11 mouse cellular contexts compared by ENCODE assay signal in genomic region chr7:44602443-44602842, GRCm38 (mm10). TPM values are rescaled to one million over a fixed set of nuclear protein-coding genes. Genes with fewer than 3 reads are reported as not detected.
A peak's percentile ranks its signal among the peaks of the same experiment; 100 is the strongest.
DNase-seq lines count a peak whose midpoint lies in the region; ATAC-seq and TF ChIP-seq lines count a peak whose summit lies in the region.
"Had no signal": no experiment of that assay in that cellular context is flagged by ENCODE, and none has a peak within 500 bp of the region (broad histone marks: within the 10 kb centered on the region; RNA-seq: fewer than 3 reads in every experiment).

No protein-coding gene starts in this region.

- no peak for TF ChIP-seq CTCF in intestine, postnatal 0 days (IDR thresholded peaks at IDR 0.05; ENCODE audit: low read depth)

- H3K36me3 ChIP-seq in neural tube, embryonic 15.5 days: no peaks in the 10 kb centered on the region; the same call in 1 of the 2 replicates
- peaks cover 13% of the 10 kb centered on the region; the same call in 1 of the 2 replicates for H3K36me3 ChIP-seq in intestine, postnatal 0 days (ENCODE audit: control insufficient read depth, insufficient read depth)

- no peak overlapping the region for H3K27ac ChIP-seq in neural tube, embryonic 15.5 days (replicated peaks)
- H3K27ac ChIP-seq in intestine, postnatal 0 days (ENCODE audit: low read depth, low read length): no peak overlapping the region

- H3K4me3 ChIP-seq in neural tube, embryonic 15.5 days (replicated peaks): no peak overlapping the region
- H3K4me3 ChIP-seq in intestine, postnatal 0 days (ENCODE audit: low read depth, low read length): no peak overlapping the region

- WGBS in neural tube, embryonic 15.5 days: 18% methylated on average over 8 of the region's 11 CpGs
- 14% methylated on average over 11 of the region's 11 CpGs for WGBS in intestine, postnatal 0 days

- H3K9ac ChIP-seq in neural tube, embryonic 15.5 days (replicated peaks): no peak overlapping the region
- H3K9ac ChIP-seq in intestine, postnatal 0 days (ENCODE audit: low read depth, low read length): no peak overlapping the region
- H3K9ac ChIP-seq: lung, embryonic 14.5 days had no signal

- no peak for ATAC-seq in neural tube, embryonic 15.5 days (ENCODE audit: low FRiP score)
- no peak for ATAC-seq in intestine, postnatal 0 days

- no peak overlapping the region for H3K4me2 ChIP-seq in neural tube, embryonic 15.5 days
- no peak overlapping the region for H3K4me2 ChIP-seq in intestine, postnatal 0 days (replicated peaks; ENCODE audit: low read depth)

- peak; percentile 17 for DNase-seq in neural tube, embryonic 10.5 days (ENCODE audit: extremely low spot score, low spot score)
- peak; percentile 77 to 84 for DNase-seq in frontal cortex, postnatal 36 days (ENCODE audit: low spot score in 2 of 2)
- peak; percentile 81 to 84 for DNase-seq in left cerebral cortex, postnatal 36 days (ENCODE audit: low spot score in 2 of 2)
- peak; percentile 49 for DNase-seq in right cerebral cortex, postnatal 4 days
- no peak for DNase-seq in gastrocnemius, postnatal 36 days
- no peak for DNase-seq in adrenal gland, postnatal 25 days
- DNase-seq: kidney, adult 8-10 months; lung, embryonic 14.5 days had no signal

- peaks cover 23% of the 10 kb centered on the region; the same call in 1 of the 2 replicates for H3K4me1 ChIP-seq in neural tube, embryonic 15.5 days
- H3K4me1 ChIP-seq in intestine, postnatal 0 days (replicated peaks; ENCODE audit: control insufficient read depth, insufficient read depth, low read length): no peaks in the 10 kb centered on the region

- peaks cover 52% of the 10 kb centered on the region for H3K27me3 ChIP-seq in neural tube, embryonic 15.5 days (replicated peaks)
- H3K27me3 ChIP-seq in intestine, postnatal 0 days (replicated peaks; ENCODE audit: control insufficient read depth, insufficient read depth, low read length): peaks cover 31% of the 10 kb centered on the region
- H3K27me3 ChIP-seq: CH12.LX had no signal

- H3K9me3 ChIP-seq in neural tube, embryonic 15.5 days (replicated peaks): no peaks in the 10 kb centered on the region
- no peaks in the 10 kb centered on the region for H3K9me3 ChIP-seq in intestine, postnatal 0 days (ENCODE audit: control insufficient read depth)

- intact Hi-C loops in left cerebral cortex, postnatal 36 days (cut with DNase I): no loop called here
- intact Hi-C loops in gastrocnemius, postnatal 36 days (cut with DNase I): no loop called here

RNA-seq across cellular contexts. Expression of gene Kcnc3, which starts 12.0 kb away (rescaled TPM):
- 7.2 and 8.0 TPM in 2 replicates for polyA plus RNA-seq in neural tube, embryonic 15.5 days (2015; fragmentation: Nextera tagmentation; extraction: Ambion mirVana)
- 100 to 1,000 TPM in 1 of 2 experiments, 10 to 100 TPM in 1; 97.6 to 107 TPM for total RNA-seq in left cerebral cortex, postnatal 36 days (2021)
- 1 to 10 TPM; 5.3 to 5.7 TPM for total RNA-seq in gastrocnemius, postnatal 36 days (2021)
- 5.9 and 6.0 TPM in 2 replicates for total RNA-seq in adrenal gland, postnatal 25 days (2021)
- polyA plus RNA-seq in intestine, postnatal 0 days (2015; fragmentation: Nextera tagmentation; extraction: Ambion mirVana): 0.20 TPM in 2 replicates

RNA-seq across cellular contexts. Expression of gene Napsa, which starts 30.3 kb away (rescaled TPM):
- 1.1 and 4.9 TPM in 2 replicates for polyA plus RNA-seq in neural tube, embryonic 15.5 days (2015; fragmentation: Nextera tagmentation; extraction: Ambion mirVana)
- not detected for total RNA-seq in left cerebral cortex, postnatal 36 days (2021)
- total RNA-seq in gastrocnemius, postnatal 36 days (2021): under 1 TPM; 0.30 to 0.54 TPM
- 0.88 TPM in 1 of 2 replicates, not detected in the other for total RNA-seq in adrenal gland, postnatal 25 days (2021)
- polyA plus RNA-seq in intestine, postnatal 0 days (2015; fragmentation: Nextera tagmentation; extraction: Ambion mirVana): 0.99 and 1.1 TPM in 2 replicates

RNA-seq across cellular contexts. Expression of gene Nr1h2, which starts 48.7 kb away (rescaled TPM):
- polyA plus RNA-seq in neural tube, embryonic 15.5 days (2015; fragmentation: Nextera tagmentation; extraction: Ambion mirVana): 54.0 and 62.0 TPM in 2 replicates
- 10 to 100 TPM; 73.1 to 78.3 TPM for total RNA-seq in left cerebral cortex, postnatal 36 days (2021)
- 10 to 100 TPM; 28.9 to 31.1 TPM for total RNA-seq in gastrocnemius, postnatal 36 days (2021)
- total RNA-seq in adrenal gland, postnatal 25 days (2021): 133 and 140 TPM in 2 replicates
- 71.3 and 73.9 TPM in 2 replicates for polyA plus RNA-seq in intestine, postnatal 0 days (2015; fragmentation: Nextera tagmentation; extraction: Ambion mirVana)

RNA-seq across cellular contexts. Expression of gene Pold1, which starts 53.8 kb away (rescaled TPM):
- polyA plus RNA-seq in neural tube, embryonic 15.5 days (2015; fragmentation: Nextera tagmentation; extraction: Ambion mirVana): 18.8 and 38.9 TPM in 2 replicates
- total RNA-seq in left cerebral cortex, postnatal 36 days (2021): 1 to 10 TPM; 7.5 to 7.6 TPM
- 1 to 10 TPM; 5.6 to 6.7 TPM for total RNA-seq in gastrocnemius, postnatal 36 days (2021)
- 14.2 and 22.6 TPM in 2 replicates for total RNA-seq in adrenal gland, postnatal 25 days (2021)
- polyA plus RNA-seq in intestine, postnatal 0 days (2015; fragmentation: Nextera tagmentation; extraction: Ambion mirVana): 16.8 and 18.3 TPM in 2 replicates

Comparison
In these comparisons a context has a peak if more than half of its experiments do, and no peak if none do; other contexts are left out.
1. DNase-seq: peak in neural tube, embryonic 10.5 days (single experiment), frontal cortex, postnatal 36 days (2 of 2), left cerebral cortex, postnatal 36 days (2 of 2) and right cerebral cortex, postnatal 4 days (single experiment); none in gastrocnemius, postnatal 36 days (0 of 2) and adrenal gland, postnatal 25 days (single experiment).
2. RNA of gene Kcnc3, which starts 12.0 kb away (total RNA-seq): 97.6 to 107 TPM in left cerebral cortex, postnatal 36 days; 5.9 to 6.0 TPM in adrenal gland, postnatal 25 days and 5.3 to 5.7 TPM in gastrocnemius, postnatal 36 days; every median in the first group is over 10 times any median in the second.